Mouse (Mus musculus): Measurements from ENCODE around the gene Ret. TPM values are rescaled to one million over a fixed set of nuclear protein-coding genes. Genes with fewer than 3 reads are reported as not detected.

Gene Ret
- total RNA-seq, 2 experiments from 2014 or later: 6.4 to 6.8 TPM

DNA sequence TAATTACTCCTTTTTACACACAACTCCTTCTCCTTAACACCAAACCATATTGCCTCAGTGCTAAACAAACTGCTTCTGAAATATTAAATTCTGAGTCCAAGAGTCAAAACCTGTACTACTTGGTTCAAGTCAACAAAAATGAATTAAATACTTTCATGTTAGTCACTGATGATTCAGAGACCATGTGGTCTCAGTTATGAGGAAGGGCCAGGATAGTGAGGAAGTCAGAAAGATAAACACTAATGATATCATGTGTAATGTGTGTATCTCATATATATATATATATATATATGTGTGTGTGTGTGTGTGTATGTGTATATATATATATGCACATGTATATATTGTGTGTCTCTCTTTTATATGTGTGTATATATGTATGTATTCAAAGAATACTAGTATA is 70.9 kb downstream of the Ret start:
- no peak for DNase-seq (ENCODE audit: low spot score in 2 of 2)

DNA sequence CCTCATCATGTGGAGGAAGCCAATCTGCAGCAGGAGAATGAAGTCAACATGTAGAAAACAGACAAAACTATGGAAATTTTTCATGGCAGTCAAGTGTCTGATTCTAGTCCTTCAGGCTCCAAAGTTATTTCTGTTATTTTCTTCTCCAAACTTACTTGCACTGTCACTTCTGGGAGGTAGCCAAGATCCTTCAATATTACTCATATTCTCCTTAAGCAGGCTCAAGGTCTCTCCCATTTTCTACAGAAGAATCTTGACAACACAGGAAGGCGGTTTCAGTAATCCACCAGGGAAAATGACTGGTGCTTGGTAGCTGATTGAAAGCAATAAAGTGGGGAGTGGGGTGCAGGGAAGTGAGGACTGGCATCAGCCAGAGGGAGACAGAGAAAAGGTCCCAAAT is 74.8 kb downstream of the Ret start:
- no peak for DNase-seq (ENCODE audit: low spot score in 2 of 2)

DNA sequence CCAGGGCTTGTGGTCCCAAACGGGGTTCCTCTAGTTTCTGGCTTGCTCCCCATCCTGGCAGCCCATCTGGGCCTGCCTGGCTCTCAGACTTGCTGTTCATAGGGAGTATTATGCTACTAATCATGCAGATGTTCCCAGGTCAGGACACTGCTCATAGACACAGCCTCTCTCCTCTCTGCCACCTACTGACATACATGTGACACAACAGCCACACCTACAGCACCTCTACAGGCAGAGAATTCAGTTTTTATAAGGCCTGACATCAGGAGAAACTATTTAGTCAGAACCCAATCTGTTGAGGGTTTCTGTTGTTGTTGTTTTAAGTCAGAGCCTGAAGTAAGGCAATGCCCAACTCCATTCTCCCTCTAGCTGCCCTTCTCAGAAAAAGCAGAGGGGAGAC is 85.7 kb downstream of the Ret start:
- DNase-seq (ENCODE audit: low spot score in 2 of 2): no peak

Other genes with a start within 250 kb of the Ret start
- 10 to 100 TPM; 88.6 to 89.3 TPM for gene Rasgef1a, start 186.3 kb downstream of the Ret start, total RNA-seq (2021)
- 10 to 100 TPM; 12.2 to 12.3 TPM for gene Csgalnact2, start 58.6 kb downstream of the Ret start, total RNA-seq (2021)
- gene Bms1, start 221.8 kb upstream of the Ret start, total RNA-seq (2021): 10 to 100 TPM; 25.4 to 28.3 TPM

All from layer of hippocampus, postnatal 10 days (tissue).